Mouse (Mus musculus): Measurements from ENCODE around the gene Ppm1a. TPM values are rescaled to one million over a fixed set of nuclear protein-coding genes. Genes with fewer than 3 reads are reported as not detected.

Gene Ppm1a
- total and polyA plus RNA-seq, 3 experiments = 111 to 119 TPM; not detected in 1

DNA sequence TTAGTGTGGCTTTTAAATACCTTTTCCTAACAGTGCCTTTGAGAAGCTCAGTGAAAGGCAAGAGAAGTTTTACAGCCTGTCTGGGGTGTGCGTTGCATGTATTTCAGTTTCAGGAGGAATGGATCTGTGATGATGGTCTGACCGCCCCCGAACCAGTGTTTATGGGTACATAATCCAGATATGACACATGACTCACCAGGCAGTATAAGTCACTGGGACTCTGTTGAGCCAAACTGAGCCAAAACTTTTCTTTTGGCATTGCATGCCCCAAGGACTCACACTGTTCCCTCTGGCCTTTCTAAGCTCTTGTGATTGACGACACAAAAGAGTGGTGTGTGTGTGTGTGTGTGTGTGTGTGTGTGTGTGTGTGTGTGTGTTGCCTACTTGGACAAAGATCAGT lies 8.4 kb upstream of the Ppm1a start:
- peaks cover 0 to 17% of the 10 kb centered on the region in 2 experiments; a peak in 2 of 4 replicates for H3K36me3 ChIP-seq (ENCODE audit: control insufficient read depth in 1 of 2, insufficient read depth in 2 of 2, low read length in 2 of 2)
- no peak for DNase-seq (ENCODE audit: low read depth, low spot score)
- no peak overlapping the region for H3K27ac ChIP-seq (ENCODE audit: control insufficient read depth, low read depth, low read length)
- no peak overlapping the region for H3K9ac ChIP-seq (ENCODE audit: control insufficient read depth, low read depth, low read length, poor library complexity, severe bottlenecking)
- H3K4me1 ChIP-seq (ENCODE audit: control insufficient read depth in 1 of 2, insufficient read depth in 2 of 2, low read length in 2 of 2) = peaks cover 9 to 23% of the 10 kb centered on the region in 2 experiments
- no peak overlapping the region for H3K4me3 ChIP-seq (ENCODE audit: control insufficient read depth in 1 of 2, insufficient read depth in 1 of 2, low read depth in 2 of 2, low read length in 2 of 2)
- no peaks in the 10 kb centered on the region for H3K9me3 ChIP-seq (replicated peaks; ENCODE audit: insufficient read depth, low read length)
- no peaks in the 10 kb centered on the region for H3K27me3 ChIP-seq (ENCODE audit: control insufficient read depth in 1 of 2, insufficient read depth in 2 of 2, low read length in 2 of 2)
- H3K79me2 ChIP-seq (ENCODE audit: control insufficient read depth, insufficient read depth, low read length, poor library complexity) = no peaks in the 10 kb centered on the region; the same call in 1 of the 2 replicates
- TF ChIP-seq USF1 (IDR thresholded peaks at IDR 0.05; ENCODE audit: low read depth, low read length) (no peak), MEF2A (IDR thresholded peaks at IDR 0.05; ENCODE audit: extremely low read depth, insufficient replicate concordance, low read depth, low read length, poor library complexity, severe bottlenecking) (no peak), CHD2 (IDR thresholded peaks at IDR 0.05; ENCODE audit: low read length) (no peak), ZC3H11A (IDR thresholded peaks at IDR 0.05; ENCODE audit: low read depth, low read length) (no peak), MAX (IDR thresholded peaks at IDR 0.05; ENCODE audit: low read length) (no peak), TBP (IDR thresholded peaks at IDR 0.05; ENCODE audit: low read depth, low read length) (no peak), ZNF384 (IDR thresholded peaks at IDR 0.05; ENCODE audit: low read depth, low read length) (no peak), POLR2AphosphoS5 (IDR thresholded peaks at IDR 0.05; ENCODE audit: borderline replicate concordance, low read depth, low read length) (no peak), E2F4 (IDR thresholded peaks at IDR 0.05; ENCODE audit: borderline replicate concordance, low read depth, low read length) (no peak)

DNA sequence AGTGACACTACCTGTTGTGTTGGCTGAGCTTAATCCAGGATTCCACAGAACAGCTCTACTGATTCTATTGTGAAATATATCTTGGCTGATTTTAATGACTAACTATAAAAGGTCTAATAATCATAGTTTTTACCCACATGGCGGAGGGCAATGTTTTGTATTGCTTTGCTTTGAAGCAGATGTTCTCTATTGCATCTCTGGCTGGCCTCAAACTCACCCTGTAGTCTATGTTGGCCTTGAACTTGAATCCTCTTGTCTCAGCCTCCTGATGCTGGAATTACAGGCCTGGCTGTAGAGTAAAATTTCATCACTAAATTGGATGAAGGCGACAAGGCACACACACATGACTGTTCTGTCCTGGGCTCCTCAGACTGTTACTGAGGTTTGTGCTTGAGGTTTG lies 7.8 kb upstream of the Ppm1a start:
- peaks cover 9 to 18% of the 10 kb centered on the region in 2 experiments for H3K4me1 ChIP-seq (ENCODE audit: control insufficient read depth in 1 of 2, insufficient read depth in 2 of 2, low read length in 2 of 2)
- H3K27me3 ChIP-seq (ENCODE audit: control insufficient read depth in 1 of 2, insufficient read depth in 2 of 2, low read length in 2 of 2) = no peaks in the 10 kb centered on the region
- no peak overlapping the region for H3K4me3 ChIP-seq (ENCODE audit: control insufficient read depth in 1 of 2, insufficient read depth in 1 of 2, low read depth in 2 of 2, low read length in 2 of 2)
- no peak overlapping the region for H3K9ac ChIP-seq (ENCODE audit: control insufficient read depth, low read depth, low read length, poor library complexity, severe bottlenecking)
- TF ChIP-seq CTCF (IDR thresholded peaks at IDR 0.05 in 2 of 3, conservative IDR thresholded peaks at IDR 0.05 in 1 of 3; ENCODE audit: control insufficient read depth in 1 of 3, insufficient read depth in 1 of 3, low read depth in 2 of 3, low read length in 3 of 3, poor library complexity in 1 of 3, severe bottlenecking in 1 of 3) = no peak
- no peak for TF ChIP-seq MYB (IDR thresholded peaks at IDR 0.05; ENCODE audit: low read depth, low read length)
- no peak for TF ChIP-seq TBP (IDR thresholded peaks at IDR 0.05; ENCODE audit: low read depth, low read length)
- no peak for TF ChIP-seq GABPA (IDR thresholded peaks at IDR 0.05; ENCODE audit: low read depth, low read length)
- no peak for TF ChIP-seq MAX (IDR thresholded peaks at IDR 0.05; ENCODE audit: low read length)
- TF ChIP-seq CHD1 (IDR thresholded peaks at IDR 0.05; ENCODE audit: low read depth, low read length) = no peak
- no peak for TF ChIP-seq ZKSCAN1 (IDR thresholded peaks at IDR 0.05; ENCODE audit: low read depth, low read length)
- no peak for TF ChIP-seq USF2 (IDR thresholded peaks at IDR 0.05; ENCODE audit: borderline replicate concordance in 1 of 2, insufficient read depth in 1 of 2, low read depth in 1 of 2, low read length in 2 of 2)
- TF ChIP-seq UBTF (IDR thresholded peaks at IDR 0.05; ENCODE audit: borderline replicate concordance, insufficient read depth, low read depth, low read length) = no peak
- no peak for TF ChIP-seq JUND (IDR thresholded peaks at IDR 0.05; ENCODE audit: low read depth, low read length)
- no peak for TF ChIP-seq BHLHE40 (IDR thresholded peaks at IDR 0.05; ENCODE audit: borderline replicate concordance, low read depth, low read length)
- no peak for TF ChIP-seq ETS1 (IDR thresholded peaks at IDR 0.05; ENCODE audit: low read depth, low read length)
- no peak for TF ChIP-seq E2F4 (IDR thresholded peaks at IDR 0.05; ENCODE audit: borderline replicate concordance, low read depth, low read length)
- TF ChIP-seq SMC3 (IDR thresholded peaks at IDR 0.05; ENCODE audit: low read depth, low read length) = no peak
- no peak for TF ChIP-seq MXI1 (IDR thresholded peaks at IDR 0.05; ENCODE audit: low read depth, low read length)
- no peak for TF ChIP-seq TCF12 (IDR thresholded peaks at IDR 0.05; ENCODE audit: low read depth, low read length)
- no peak for TF ChIP-seq NELFE (IDR thresholded peaks at IDR 0.05; ENCODE audit: low read depth, low read length)
- no peak for TF ChIP-seq MAFK (IDR thresholded peaks at IDR 0.05; ENCODE audit: borderline replicate concordance, low read depth, low read length)
- no peak for TF ChIP-seq ELF1 (IDR thresholded peaks at IDR 0.05; ENCODE audit: low read depth, low read length)
- no peak for TF ChIP-seq POLR2A (IDR thresholded peaks at IDR 0.05; ENCODE audit: control insufficient read depth in 1 of 2, insufficient read depth in 1 of 2, low read depth in 1 of 2, low read length in 2 of 2, poor library complexity in 1 of 2)
- no peaks in the 10 kb centered on the region for H3K9me3 ChIP-seq (replicated peaks; ENCODE audit: insufficient read depth, low read length)
- H3K79me2 ChIP-seq (ENCODE audit: control insufficient read depth, insufficient read depth, low read length, poor library complexity) = no peaks in the 10 kb centered on the region; the same call in 1 of the 2 replicates
- H3K27ac ChIP-seq (ENCODE audit: control insufficient read depth, low read depth, low read length) = no peak overlapping the region
- DNase-seq (ENCODE audit: low read depth, low spot score) = no peak
- H3K36me3 ChIP-seq (ENCODE audit: control insufficient read depth in 1 of 2, insufficient read depth in 2 of 2, low read length in 2 of 2) = peaks cover 0 to 14% of the 10 kb centered on the region in 2 experiments; a peak in 2 of 4 replicates
